Mouse (Mus musculus) lung, postnatal 36 days (tissue): ENCODE measurements around the gene Ccdc130.

ENCODE experiments used
- DNase-seq: peaks from one replicate; pipeline ENCODE4 v3.0.0; 2022; ENCODE audit warnings: mixed read lengths

Ccdc130 gene

GRCm38 (mm10) chr8:84236998-84237473 lies 33.1 kb downstream of the Ccdc130 start, which contains the start of gene Zswim4:
TSS of gene Zswim4 (minus strand) at chr8:84237055.
- peak; percentile 99 for DNase-seq

GRCm38 (mm10) chr8:84236410-84236997 lies 33.7 kb downstream of the Ccdc130 start:
- no peak for DNase-seq

DNA sequence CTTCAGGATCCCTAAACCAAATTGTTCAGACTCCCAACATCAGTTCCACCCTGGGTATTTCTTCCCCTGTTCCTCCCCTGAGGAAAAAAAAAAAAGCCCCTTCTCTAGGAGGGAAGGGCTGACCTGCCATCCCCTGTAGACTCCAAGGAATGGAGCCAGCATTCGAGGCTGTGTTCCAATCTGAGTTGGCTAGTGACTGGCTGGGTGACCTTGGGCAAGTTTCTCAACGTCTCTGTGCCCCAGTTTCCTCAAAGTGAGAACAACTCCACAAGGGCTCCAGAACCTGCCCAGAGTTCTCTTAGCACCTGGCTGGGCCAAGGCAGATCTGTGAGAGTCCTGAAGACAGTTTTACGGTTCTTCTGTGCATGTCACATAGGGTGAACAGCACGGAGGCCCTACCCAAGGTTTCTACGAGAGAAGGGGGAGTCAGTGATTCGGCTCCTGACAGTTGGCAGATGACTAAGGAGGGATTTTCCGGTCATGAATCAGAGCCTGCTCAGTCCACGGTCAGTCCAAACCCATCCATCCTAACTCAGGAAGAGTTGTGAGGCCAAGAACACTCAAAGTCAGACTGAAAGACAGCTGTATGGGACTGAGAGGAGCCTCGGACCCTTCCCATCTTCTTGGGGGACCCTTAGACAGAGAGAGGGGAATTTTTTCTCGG lies 34.3 kb downstream of the Ccdc130 start:
- DNase-seq, result no peak

GRCm38 (mm10) chr8:84233055-84233454 lies 37.1 kb downstream of the Ccdc130 start:
- DNase-seq, result peak; percentile 32

- DNase-seq, result no peak
Observed at GRCm38 (mm10) chr8:84230735-84231134, 39.4 kb downstream of the Ccdc130 start.

DNA sequence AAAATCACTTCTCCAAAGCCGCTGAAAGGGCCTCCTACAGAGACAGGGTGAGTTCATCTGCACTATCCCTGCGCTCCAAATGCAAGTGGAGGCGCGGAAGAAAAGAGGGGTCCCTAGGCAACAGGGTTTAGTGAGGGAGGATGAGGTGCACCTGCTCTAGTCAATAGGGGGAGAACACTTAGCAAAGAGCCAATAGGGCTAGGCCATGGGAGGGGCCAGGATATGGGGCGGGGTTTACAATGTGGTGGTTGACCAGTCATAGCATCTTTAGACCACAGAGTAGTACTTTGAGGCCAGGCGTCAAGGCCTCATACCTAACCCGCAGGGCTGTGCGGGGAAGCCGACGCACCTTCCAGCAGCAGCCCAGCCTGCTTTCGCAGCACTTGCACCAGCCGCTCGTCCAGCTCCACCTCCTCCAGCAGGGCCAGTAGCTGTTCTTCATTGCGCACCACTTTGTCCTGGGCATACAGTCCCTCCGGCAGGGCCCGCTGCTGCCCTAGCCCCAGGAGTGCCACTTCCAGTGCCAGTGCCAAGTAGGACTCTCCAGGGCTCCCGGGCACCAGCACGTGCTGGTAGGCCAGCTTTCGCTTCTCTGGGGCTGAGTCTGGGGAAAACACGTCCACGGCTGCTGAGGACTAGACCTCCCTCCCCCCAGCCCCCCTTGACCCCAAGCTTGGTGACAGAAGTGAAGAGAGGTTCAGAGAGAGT lies 46.7 kb downstream of the Ccdc130 start:
- DNase-seq, result no peak

DNA sequence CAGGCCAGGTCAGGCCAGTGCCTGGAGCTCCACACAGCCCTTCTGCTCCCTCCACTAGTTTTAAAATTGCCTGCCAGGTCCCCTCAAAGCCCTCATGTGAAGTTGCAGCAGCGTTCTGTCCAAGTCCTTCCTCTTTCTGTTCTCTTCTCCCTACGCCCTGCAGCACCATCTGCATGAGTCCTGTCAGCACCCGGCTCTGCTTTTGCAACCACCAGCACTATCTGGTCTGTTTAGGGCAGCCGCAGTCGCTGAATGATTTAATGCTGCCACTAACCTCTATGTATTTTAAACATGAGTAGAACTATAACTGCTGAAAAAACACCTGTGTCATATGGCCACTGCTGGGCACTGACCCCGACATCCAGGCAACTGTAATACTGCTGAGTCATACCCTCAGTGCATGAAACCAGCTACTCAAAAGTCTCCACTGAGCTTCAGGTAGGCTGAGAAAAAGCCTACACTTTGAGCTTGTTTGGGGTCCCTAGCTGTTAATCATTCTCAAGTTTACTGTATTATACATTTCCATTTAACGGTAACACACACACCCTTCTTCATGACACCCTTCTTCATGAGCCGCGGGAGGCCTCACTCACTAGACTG lies 47.5 kb downstream of the Ccdc130 start:
- peak; percentile 41 for DNase-seq

DNA sequence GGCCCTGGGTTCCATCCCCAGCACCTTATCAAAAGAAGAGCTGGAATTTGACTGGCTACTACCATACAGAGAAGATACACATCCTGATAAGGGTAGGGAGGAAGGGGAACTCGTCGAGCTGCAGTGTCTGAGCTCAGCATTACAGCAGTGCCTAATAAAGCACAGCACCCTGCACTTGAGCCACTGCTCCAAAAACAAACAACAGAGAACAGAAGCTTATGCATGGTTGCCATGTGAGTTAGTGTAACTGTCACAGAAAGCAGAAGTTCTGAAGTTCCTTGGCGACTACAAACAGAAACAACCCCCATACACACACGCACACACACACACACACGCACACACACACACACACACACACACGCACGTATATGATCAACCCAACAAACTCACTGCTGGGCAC lies 50.1 kb downstream of the Ccdc130 start:
- peak; percentile 42 for DNase-seq

- peak; percentile 52 for DNase-seq
Observed at GRCm38 (mm10) chr8:84218143-84218542, 52.0 kb downstream of the Ccdc130 start.

GRCm38 (mm10) chr8:84217206-84217605 lies 53.0 kb downstream of the Ccdc130 start:
- no peak for DNase-seq

- DNase-seq, result no peak
Observed at GRCm38 (mm10) chr8:84213277-84213676, 56.9 kb downstream of the Ccdc130 start.

GRCm38 (mm10) chr8:84211881-84212563 lies 58.2 kb downstream of the Ccdc130 start:
- no peak for DNase-seq

- DNase-seq, result no peak
Observed at GRCm38 (mm10) chr8:84211202-84211601, 59.0 kb downstream of the Ccdc130 start.

- peak; percentile 89 for DNase-seq
Observed at GRCm38 (mm10) chr8:84210167-84210791, 59.9 kb downstream of the Ccdc130 start.

- no peak for DNase-seq
Observed at GRCm38 (mm10) chr8:84208381-84209380, 61.5 kb downstream of the Ccdc130 start.

DNA sequence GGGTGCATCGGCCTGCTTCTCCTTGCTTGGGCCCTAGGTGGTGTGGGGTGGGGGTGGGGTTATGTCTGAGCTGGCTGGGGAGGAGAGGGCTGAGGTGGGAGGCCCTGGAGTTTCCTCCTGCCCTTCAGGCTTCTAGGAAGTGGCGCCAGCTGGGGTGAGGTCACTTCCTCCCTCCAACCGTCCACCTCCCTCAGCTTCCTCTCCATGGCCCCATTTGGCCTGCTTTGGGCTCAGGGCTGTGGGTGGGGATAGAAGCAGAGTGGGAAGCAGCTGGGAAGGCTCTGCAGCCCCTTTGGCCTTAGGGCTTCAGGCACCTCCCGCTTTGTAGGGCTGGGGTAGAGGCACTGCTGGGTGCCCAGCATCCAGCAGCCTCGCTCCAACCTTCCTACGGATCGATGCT lies 62.4 kb downstream of the Ccdc130 start:
- DNase-seq, result peak; percentile 85
